11 mouse cellular contexts compared by ENCODE assay signal in the genomic region with DNA sequence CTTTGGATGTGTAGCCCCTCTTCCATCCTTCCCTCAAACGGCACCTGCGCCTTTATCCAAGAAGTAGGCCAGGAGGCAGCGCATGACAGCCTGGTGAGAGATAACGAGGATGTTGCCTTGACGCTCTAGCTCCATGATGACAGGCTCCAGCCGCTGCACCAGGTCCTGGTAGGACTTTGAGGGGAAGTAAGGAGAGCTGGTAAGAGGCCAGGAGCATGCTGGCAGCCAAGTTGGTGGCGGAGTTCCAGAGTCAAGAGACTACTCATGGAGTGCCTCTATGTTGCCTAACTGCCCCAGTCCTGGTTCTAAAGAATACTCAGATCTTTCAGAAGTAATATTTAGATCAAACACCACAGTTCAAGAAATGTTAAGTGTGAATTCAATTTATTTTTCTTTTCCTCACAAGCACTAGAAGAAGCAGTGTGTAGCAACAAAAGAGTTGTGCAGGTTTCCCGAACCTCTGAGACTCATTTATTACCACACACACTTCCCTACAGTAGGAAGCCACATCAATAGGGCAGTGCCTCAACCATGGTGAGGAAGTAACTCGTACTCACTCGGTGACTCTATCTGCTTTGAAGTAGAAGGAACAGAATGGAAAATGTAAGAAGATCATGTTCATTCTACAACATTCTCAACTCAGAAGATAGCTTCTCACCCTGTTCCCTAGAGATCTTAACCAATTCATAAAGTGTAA. TPM values are rescaled to one million over a fixed set of nuclear protein-coding genes. Genes with fewer than 3 reads are reported as not detected.
DNase-seq lines count a peak whose midpoint lies in the region; ATAC-seq and TF ChIP-seq lines count a peak whose summit lies in the region.
"Had no signal": no experiment of that assay in that cellular context is flagged by ENCODE, and none has a peak within 500 bp of the region (broad histone marks: within the 10 kb centered on the region; RNA-seq: fewer than 3 reads in every experiment).

No protein-coding gene starts in this region.

- no peaks in the 10 kb centered on the region for H3K9me3 ChIP-seq in heart, embryonic 12.5 days (replicated peaks)
- H3K9me3 ChIP-seq in hindbrain, postnatal 0 days (ENCODE audit: low read length): no peaks in the 10 kb centered on the region
- H3K9me3 ChIP-seq: limb, embryonic 15.5 days had no signal

- no peak for ATAC-seq in heart, embryonic 12.5 days (ENCODE audit: insufficient number of reproducible peaks, low FRiP score)
- no peak for ATAC-seq in hindbrain, postnatal 0 days
- no peak for ATAC-seq in granulocyte monocyte progenitor cell, adult 5-6 weeks (replicated peaks; ENCODE audit: poor library complexity, severe bottlenecking)
- ATAC-seq: forebrain, embryonic 14.5 days had no signal

- H3K36me3 ChIP-seq in heart, embryonic 12.5 days: peaks cover 58% of the 10 kb centered on the region
- peaks cover 48% of the 10 kb centered on the region for H3K36me3 ChIP-seq in hindbrain, postnatal 0 days (ENCODE audit: insufficient read depth, low read length)

- H3K4me1 ChIP-seq in heart, embryonic 12.5 days (replicated peaks): no peaks in the 10 kb centered on the region
- H3K4me1 ChIP-seq in hindbrain, postnatal 0 days (ENCODE audit: insufficient read depth, low read length): no peaks in the 10 kb centered on the region
- H3K4me1 ChIP-seq: limb, embryonic 15.5 days had no signal

- H3K27me3 ChIP-seq in heart, embryonic 12.5 days (replicated peaks): no peaks in the 10 kb centered on the region
- no peaks in the 10 kb centered on the region for H3K27me3 ChIP-seq in hindbrain, postnatal 0 days (ENCODE audit: insufficient read depth, low read length)
- H3K27me3 ChIP-seq: limb, embryonic 15.5 days had no signal

- no peak overlapping the region for H3K27ac ChIP-seq in heart, embryonic 12.5 days (ENCODE audit: poor library complexity, severe bottlenecking)
- H3K27ac ChIP-seq in hindbrain, postnatal 0 days: no peak overlapping the region
- H3K27ac ChIP-seq: limb, embryonic 15.5 days had no signal

- DNase-seq in heart, adult 18-20 months: peak; percentile 87
- DNase-seq in cerebellum, adult 9-10 months: peak; percentile 57
- peak; percentile 58 to 65 for DNase-seq in layer of hippocampus, postnatal 10 days (ENCODE audit: low spot score in 2 of 2)
- peak; percentile 28 for DNase-seq in right cerebral cortex, postnatal 4 days
- no peak for DNase-seq in retina, postnatal 1 day
- DNase-seq in hindbrain, postnatal 0 days (ENCODE audit: low spot score): no peak

- no peak overlapping the region for H3K9ac ChIP-seq in heart, embryonic 12.5 days
- no peak overlapping the region for H3K9ac ChIP-seq in hindbrain, postnatal 0 days (replicated peaks; ENCODE audit: low read length)
- H3K9ac ChIP-seq: limb, embryonic 15.5 days had no signal

- WGBS in heart, embryonic 12.5 days: 85% methylated on average over 10 of the region's 10 CpGs
- WGBS in hindbrain, postnatal 0 days: 85% methylated on average over 10 of the region's 10 CpGs

- no peak for TF ChIP-seq CTCF in hindbrain, postnatal 0 days (IDR thresholded peaks at IDR 0.05; ENCODE audit: low read depth)

- no peak overlapping the region for H3K4me2 ChIP-seq in heart, embryonic 12.5 days
- H3K4me2 ChIP-seq in hindbrain, postnatal 0 days (ENCODE audit: low read depth, low read length): no peak overlapping the region
- H3K4me2 ChIP-seq: limb, embryonic 15.5 days had no signal

- no peak overlapping the region for H3K4me3 ChIP-seq in heart, embryonic 12.5 days
- no peak overlapping the region for H3K4me3 ChIP-seq in hindbrain, postnatal 0 days (ENCODE audit: low read length)
- H3K4me3 ChIP-seq: limb, embryonic 15.5 days had no signal

RNA-seq across cellular contexts. Expression of a gene that starts 15.5 kb away (rescaled TPM):
- total RNA-seq in heart, adult 18-20 months (2021): under 1 TPM; 0.18 to 0.27 TPM
- not detected in 2 replicates for polyA plus RNA-seq in heart, embryonic 12.5 days (2016; fragmentation: Nextera tagmentation; extraction: Ambion mirVana)
- total RNA-seq in layer of hippocampus, postnatal 10 days (2021): not detected
- not detected in 2 replicates for total RNA-seq in hindbrain, postnatal 0 days (2014; rRNA removed)
- polyA plus RNA-seq in hindbrain, postnatal 0 days (2015; fragmentation: Nextera tagmentation; extraction: Ambion mirVana): not detected in 2 replicates
- not detected in 2 replicates for total RNA-seq in granulocyte monocyte progenitor cell, adult 5-6 weeks (2014; fragmentation: Nextera tagmentation)
- not detected in 2 replicates for total RNA-seq in granulocyte monocyte progenitor cell, adult 5-6 weeks (2017)
- polyA plus RNA-seq: forebrain, embryonic 14.5 days; intestine, embryonic 14.5 days; limb, embryonic 15.5 days had no signal

RNA-seq across cellular contexts. Expression of a gene that starts 17.0 kb away (rescaled TPM):
- 1 to 10 TPM; 3.6 to 4.4 TPM for total RNA-seq in heart, adult 18-20 months (2021)
- 8.8 and 9.9 TPM in 2 replicates for polyA plus RNA-seq in heart, embryonic 12.5 days (2016; fragmentation: Nextera tagmentation; extraction: Ambion mirVana)
- total RNA-seq in layer of hippocampus, postnatal 10 days (2021): 10 to 100 TPM; 10.6 to 10.7 TPM
- total RNA-seq in hindbrain, postnatal 0 days (2014; rRNA removed): 10.4 and 11.9 TPM in 2 replicates
- 19.3 and 20.7 TPM in 2 replicates for polyA plus RNA-seq in hindbrain, postnatal 0 days (2015; fragmentation: Nextera tagmentation; extraction: Ambion mirVana)
- total RNA-seq in granulocyte monocyte progenitor cell, adult 5-6 weeks (2014; fragmentation: Nextera tagmentation): 6.4 and 8.0 TPM in 2 replicates
- total RNA-seq in granulocyte monocyte progenitor cell, adult 5-6 weeks (2017): 6.7 and 7.8 TPM in 2 replicates

RNA-seq across cellular contexts. Expression of a gene that starts 29.0 kb away (rescaled TPM):
- total RNA-seq in heart, adult 18-20 months (2021): 10 to 100 TPM; 79.7 to 83.4 TPM
- 8.4 and 9.0 TPM in 2 replicates for polyA plus RNA-seq in heart, embryonic 12.5 days (2016; fragmentation: Nextera tagmentation; extraction: Ambion mirVana)
- 10 to 100 TPM; 49.8 to 51.9 TPM for total RNA-seq in layer of hippocampus, postnatal 10 days (2021)
- total RNA-seq in hindbrain, postnatal 0 days (2014; rRNA removed): 23.6 and 30.0 TPM in 2 replicates
- 13.3 and 13.5 TPM in 2 replicates for polyA plus RNA-seq in hindbrain, postnatal 0 days (2015; fragmentation: Nextera tagmentation; extraction: Ambion mirVana)
- total RNA-seq in granulocyte monocyte progenitor cell, adult 5-6 weeks (2014; fragmentation: Nextera tagmentation): 6.6 and 9.1 TPM in 2 replicates
- total RNA-seq in granulocyte monocyte progenitor cell, adult 5-6 weeks (2017): 13.9 and 15.7 TPM in 2 replicates

RNA-seq across cellular contexts. Expression of a gene that starts 31.7 kb away (rescaled TPM):
- under 1 TPM; 0.45 to 0.77 TPM for total RNA-seq in heart, adult 18-20 months (2021)
- polyA plus RNA-seq in heart, embryonic 12.5 days (2016; fragmentation: Nextera tagmentation; extraction: Ambion mirVana): 0.68 and 0.82 TPM in 2 replicates
- under 1 TPM; 0.91 to 0.98 TPM for total RNA-seq in layer of hippocampus, postnatal 10 days (2021)
- total RNA-seq in hindbrain, postnatal 0 days (2014; rRNA removed): 0.32 and 1.3 TPM in 2 replicates
- 0.58 and 0.59 TPM in 2 replicates for polyA plus RNA-seq in hindbrain, postnatal 0 days (2015; fragmentation: Nextera tagmentation; extraction: Ambion mirVana)
- total RNA-seq in granulocyte monocyte progenitor cell, adult 5-6 weeks (2014; fragmentation: Nextera tagmentation): 0.09 and 0.88 TPM in 2 replicates
- not detected in 2 replicates for total RNA-seq in granulocyte monocyte progenitor cell, adult 5-6 weeks (2017)

RNA-seq across cellular contexts. Expression of a gene that starts 38.7 kb away (rescaled TPM):
- not detected for total RNA-seq in heart, adult 18-20 months (2021)
- polyA plus RNA-seq in heart, embryonic 12.5 days (2016; fragmentation: Nextera tagmentation; extraction: Ambion mirVana): not detected in 2 replicates
- 1 to 10 TPM; 1.1 to 1.2 TPM for total RNA-seq in layer of hippocampus, postnatal 10 days (2021)
- total RNA-seq in hindbrain, postnatal 0 days (2014; rRNA removed): not detected in 2 replicates
- 0.08 and 0.18 TPM in 2 replicates for polyA plus RNA-seq in hindbrain, postnatal 0 days (2015; fragmentation: Nextera tagmentation; extraction: Ambion mirVana)
- total RNA-seq in granulocyte monocyte progenitor cell, adult 5-6 weeks (2014; fragmentation: Nextera tagmentation): not detected in 2 replicates
- not detected in 2 replicates for total RNA-seq in granulocyte monocyte progenitor cell, adult 5-6 weeks (2017)
- polyA plus RNA-seq: forebrain, embryonic 14.5 days; limb, embryonic 15.5 days had no signal

Comparison
In these comparisons a context has a peak if more than half of its experiments do, and no peak if none do; other contexts are left out.
1. DNase-seq: peak in heart, adult 18-20 months (2 of 2), cerebellum, adult 9-10 months (single experiment), layer of hippocampus, postnatal 10 days (2 of 2) and right cerebral cortex, postnatal 4 days (single experiment); none in retina, postnatal 1 day (single experiment) and hindbrain, postnatal 0 days (single experiment).